Mouse (Mus musculus) lung, adult 2 months (tissue): Measurements from ENCODE around the gene Ccr10.

Experiments
- CTCF ChIP-seq: fragments of 200-500 bp; IDR thresholded peaks from 2 replicates; pipeline ENCODE4 v1.5.1; 2011; ENCODE audit warnings: mild to moderate bottlenecking, low read length, control low read depth; ENCODE audit not compliant: insufficient read depth
- POLR2A ChIP-seq: fragments of 200-500 bp; IDR thresholded peaks from 2 replicates; pipeline ENCODE4 v1.6.1; 2011; ENCODE audit warnings: low read depth, mild to moderate bottlenecking, control low read depth, low read length, borderline replicate concordance; ENCODE audit errors: extremely low read depth

- TF ChIP-seq POLR2A (no peak), CTCF (no peak)
Observed at GRCm38 (mm10) chr11:101163476-101164350, 11.5 kb downstream of the Ccr10 start.
